Mouse (Mus musculus): ENCODE data around the gene March6. TPM values are rescaled to one million over a fixed set of nuclear protein-coding genes. Genes with fewer than 3 reads are reported as not detected.

March6 gene
- total and polyA plus RNA-seq, 2 experiments from 2014 or later, result 26.8 to 69.1 TPM

DNA sequence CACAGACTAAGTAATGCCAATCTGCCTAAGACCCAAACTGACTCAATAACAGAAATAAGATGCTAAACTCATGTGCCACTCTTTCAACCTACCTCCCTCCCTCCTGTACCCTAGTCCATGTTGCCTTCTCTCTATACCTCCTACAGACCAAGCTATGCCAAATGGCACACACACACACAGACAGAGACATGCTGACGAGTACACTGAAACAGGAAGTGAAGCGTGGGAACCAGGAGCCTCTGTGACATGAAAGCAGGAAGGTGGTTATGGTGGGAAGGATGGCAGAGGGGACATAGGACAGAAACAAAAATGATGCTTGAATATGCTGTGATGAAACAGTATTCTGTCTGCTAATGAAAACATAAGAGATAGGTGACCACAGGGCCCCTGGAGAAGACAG, 70.3 kb downstream of the March6 start:
- Histone ChIP-seq H3K9ac (replicated peaks; ENCODE audit: low read depth, low read length) (no peak overlapping the region), H3K4me2 (ENCODE audit: low read depth, low read length) (no peak overlapping the region), H3K9me3 (replicated peaks; ENCODE audit: control insufficient read depth, low read length) (no peaks in the 10 kb centered on the region), H3K27me3 (ENCODE audit: control insufficient read depth, insufficient read depth, low read length) (no peaks in the 10 kb centered on the region), H3K36me3 (replicated peaks; ENCODE audit: control insufficient read depth, insufficient read depth, low read length) (peaks cover 84% of the 10 kb centered on the region), H3K4me3 (ENCODE audit: low read depth, low read length) (no peak overlapping the region), H3K4me1 (ENCODE audit: control insufficient read depth, insufficient read depth) (no peaks in the 10 kb centered on the region), H3K27ac (ENCODE audit: low read depth) (no peak overlapping the region)
- TF ChIP-seq EP300 (IDR thresholded peaks at IDR 0.05; ENCODE audit: low read depth) (no peak), CTCF (IDR thresholded peaks at IDR 0.05; ENCODE audit: low read depth) (no peak)
- DNase-seq (ENCODE audit: low spot score) (no peak), ATAC-seq (ENCODE audit: insufficient read depth, low read depth) (no peak)
- 85% methylated on average over 2 of the region's 2 CpGs for WGBS

DNA sequence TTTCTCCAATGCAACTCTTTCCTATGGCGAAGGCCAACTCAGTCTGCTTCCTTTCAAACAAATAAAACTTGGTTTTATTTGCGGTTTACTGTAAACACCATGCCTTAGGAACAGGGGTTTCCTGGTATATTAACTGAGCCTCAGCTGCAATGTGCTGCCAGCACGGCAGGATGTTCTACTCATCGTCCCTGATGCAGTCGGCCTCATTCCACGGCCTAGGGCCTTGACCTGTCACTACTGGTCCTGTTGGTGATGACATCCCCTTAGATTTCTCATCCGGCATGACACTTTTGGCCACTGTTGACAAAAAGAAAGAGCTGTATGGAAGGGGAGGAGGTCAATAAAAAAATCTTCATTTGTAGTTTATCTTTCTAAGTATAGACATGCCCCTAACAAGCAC, 72.8 kb downstream of the March6 start:
- Histone ChIP-seq H3K4me3 (ENCODE audit: low read depth, low read length) (no peak overlapping the region), H3K27me3 (ENCODE audit: control insufficient read depth, insufficient read depth, low read length) (no peaks in the 10 kb centered on the region), H3K4me2 (ENCODE audit: low read depth, low read length) (no peak overlapping the region), H3K4me1 (ENCODE audit: control insufficient read depth, insufficient read depth) (no peaks in the 10 kb centered on the region), H3K9me3 (replicated peaks; ENCODE audit: control insufficient read depth, low read length) (no peaks in the 10 kb centered on the region), H3K36me3 (replicated peaks; ENCODE audit: control insufficient read depth, insufficient read depth, low read length) (peaks cover 59% of the 10 kb centered on the region), H3K27ac (ENCODE audit: low read depth) (no peak overlapping the region), H3K9ac (replicated peaks; ENCODE audit: low read depth, low read length) (no peak overlapping the region)
- TF ChIP-seq CTCF (IDR thresholded peaks at IDR 0.05; ENCODE audit: low read depth), result no peak
- no peak for TF ChIP-seq EP300 (IDR thresholded peaks at IDR 0.05; ENCODE audit: low read depth)
- WGBS, result 78% methylated on average over 7 of the region's 7 CpGs
- ATAC-seq (ENCODE audit: insufficient read depth, low read depth) (no peak), DNase-seq (ENCODE audit: low spot score) (no peak)

DNA sequence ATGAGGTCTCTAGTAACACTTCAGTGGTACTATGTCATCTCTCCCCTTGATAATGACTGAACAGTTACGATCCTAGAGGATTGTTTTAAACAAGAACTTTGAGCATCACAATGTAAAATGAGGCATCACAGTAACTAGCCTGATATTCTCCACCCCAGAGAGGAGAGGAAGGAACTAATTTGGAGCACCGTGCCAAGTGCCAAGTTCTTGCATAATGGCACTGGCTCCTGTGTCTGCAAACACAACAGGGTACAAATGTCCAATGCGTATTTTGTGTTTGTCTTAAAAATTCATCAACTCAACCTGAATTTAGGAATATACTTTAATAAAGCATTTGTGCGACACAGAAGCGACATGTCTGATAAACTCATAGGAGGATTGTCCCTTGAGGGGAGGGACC, 74.5 kb downstream of the March6 start:
- Histone ChIP-seq H3K4me2 (ENCODE audit: low read depth, low read length) (no peak overlapping the region), H3K9ac (replicated peaks; ENCODE audit: low read depth, low read length) (no peak overlapping the region), H3K36me3 (replicated peaks; ENCODE audit: control insufficient read depth, insufficient read depth, low read length) (peaks cover 42% of the 10 kb centered on the region), H3K4me3 (ENCODE audit: low read depth, low read length) (no peak overlapping the region), H3K9me3 (replicated peaks; ENCODE audit: control insufficient read depth, low read length) (no peaks in the 10 kb centered on the region), H3K4me1 (ENCODE audit: control insufficient read depth, insufficient read depth) (0 out of 2 replicates have a peak, but pooled peaks cover 6% of the 10 kb centered on the region), H3K27ac (ENCODE audit: low read depth) (no peak overlapping the region), H3K27me3 (ENCODE audit: control insufficient read depth, insufficient read depth, low read length) (no peaks in the 10 kb centered on the region)
- 82% methylated on average over 5 of the region's 5 CpGs for WGBS
- TF ChIP-seq CTCF (IDR thresholded peaks at IDR 0.05; ENCODE audit: low read depth), result no peak
- no peak for TF ChIP-seq EP300 (IDR thresholded peaks at IDR 0.05; ENCODE audit: low read depth)
- no peak for DNase-seq (ENCODE audit: low spot score)
- ATAC-seq (ENCODE audit: insufficient read depth, low read depth), result no peak

DNA sequence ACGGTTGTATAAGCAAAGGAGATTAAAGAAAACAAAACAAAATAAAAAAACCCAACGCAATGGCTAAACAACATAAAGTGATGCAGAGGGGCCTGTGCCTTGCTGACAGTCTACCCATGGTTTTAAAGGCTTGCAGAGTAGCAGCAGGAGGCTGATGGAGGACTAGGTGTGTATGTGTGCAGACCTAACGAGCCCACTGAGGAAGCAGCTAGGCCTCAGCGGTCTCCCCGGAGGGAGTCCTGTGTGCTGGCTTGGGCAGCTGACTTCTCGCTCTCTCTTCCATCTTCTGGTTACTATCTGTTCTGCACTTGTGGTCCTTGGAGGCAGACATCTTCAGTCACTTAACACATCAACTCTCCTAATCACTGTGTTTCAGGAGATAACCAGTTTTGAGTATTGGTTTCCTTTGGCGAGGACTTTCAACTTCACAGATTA, 76.0 kb downstream of the March6 start:
- Histone ChIP-seq H3K4me1 (ENCODE audit: control insufficient read depth, insufficient read depth) (0 out of 2 replicates have a peak, but pooled peaks cover 6% of the 10 kb centered on the region), H3K9ac (replicated peaks; ENCODE audit: low read depth, low read length) (no peak overlapping the region), H3K9me3 (replicated peaks; ENCODE audit: control insufficient read depth, low read length) (no peaks in the 10 kb centered on the region), H3K36me3 (replicated peaks; ENCODE audit: control insufficient read depth, insufficient read depth, low read length) (peaks cover 27% of the 10 kb centered on the region), H3K4me2 (ENCODE audit: low read depth, low read length) (no peak overlapping the region), H3K4me3 (ENCODE audit: low read depth, low read length) (no peak overlapping the region), H3K27me3 (ENCODE audit: control insufficient read depth, insufficient read depth, low read length) (no peaks in the 10 kb centered on the region), H3K27ac (ENCODE audit: low read depth) (no peak overlapping the region)
- no peak for TF ChIP-seq EP300 (IDR thresholded peaks at IDR 0.05; ENCODE audit: low read depth)
- TF ChIP-seq CTCF (IDR thresholded peaks at IDR 0.05; ENCODE audit: low read depth), result no peak
- 58% methylated on average over 7 of the region's 7 CpGs for WGBS
- DNase-seq (ENCODE audit: low spot score) (no peak), ATAC-seq (ENCODE audit: insufficient read depth, low read depth) (no peak)

DNA sequence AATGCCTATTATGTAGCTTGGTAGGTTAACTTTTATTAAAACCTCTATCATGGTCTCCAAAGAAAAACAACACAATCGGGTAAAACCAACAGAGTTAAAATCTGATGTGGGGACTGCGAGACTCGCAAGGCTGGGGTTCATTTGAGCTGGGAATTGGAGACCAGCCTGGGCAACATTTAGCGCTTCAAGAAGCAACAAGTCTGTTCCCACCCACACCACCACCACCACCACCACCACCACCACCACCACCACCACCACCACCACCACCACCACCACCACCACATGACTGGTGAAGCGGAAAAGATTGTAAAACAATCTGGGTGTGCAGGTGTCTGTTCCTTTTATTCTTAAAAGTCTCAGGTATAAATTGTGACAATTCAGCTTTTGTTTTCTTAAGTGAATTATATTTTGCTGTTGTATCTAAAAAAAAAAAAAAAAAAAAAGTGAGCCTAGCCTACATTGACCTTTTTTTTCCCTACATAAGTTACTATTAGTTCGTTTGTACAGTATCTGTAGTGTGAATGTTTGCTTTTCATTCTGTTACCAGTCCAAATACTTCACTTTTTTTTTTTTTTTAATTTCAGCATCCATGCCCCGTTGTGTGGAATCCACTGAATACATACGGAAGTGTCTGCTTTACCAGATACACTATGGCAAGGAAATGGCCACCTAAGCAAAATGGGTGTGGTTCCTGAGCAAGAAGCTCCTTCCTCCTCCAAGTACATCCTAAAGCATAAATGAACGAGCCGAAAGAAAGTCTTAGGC, 76.6 kb downstream of the March6 start:
- Histone ChIP-seq H3K4me2 (ENCODE audit: low read depth, low read length) (peak overlapping the region; percentile 91), H3K36me3 (replicated peaks; ENCODE audit: control insufficient read depth, insufficient read depth, low read length) (peaks cover 21% of the 10 kb centered on the region), H3K9ac (replicated peaks; ENCODE audit: low read depth, low read length) (peak overlapping the region; percentile 38), H3K4me3 (ENCODE audit: low read depth, low read length) (peak overlapping the region; percentile 74), H3K4me1 (ENCODE audit: control insufficient read depth, insufficient read depth) (0 out of 2 replicates have a peak, but pooled peaks cover 6% of the 10 kb centered on the region), H3K27ac (ENCODE audit: low read depth) (peak overlapping the region; percentile 22; the same call in 1 of the 2 replicates), H3K9me3 (replicated peaks; ENCODE audit: control insufficient read depth, low read length) (no peaks in the 10 kb centered on the region), H3K27me3 (ENCODE audit: control insufficient read depth, insufficient read depth, low read length) (no peaks in the 10 kb centered on the region)
- ATAC-seq (ENCODE audit: insufficient read depth, low read depth), result no peak
- 50% methylated on average over 10 of the region's 10 CpGs for WGBS
- no peak for TF ChIP-seq EP300 (IDR thresholded peaks at IDR 0.05; ENCODE audit: low read depth)
- TF ChIP-seq CTCF (IDR thresholded peaks at IDR 0.05; ENCODE audit: low read depth), result no peak
- no peak for DNase-seq (ENCODE audit: low spot score)
